Mouse (Mus musculus) liver, adult 2 months (tissue): ENCODE data around the gene Cdc42ep4. TPM values are rescaled to one million over a fixed set of nuclear protein-coding genes. Genes with fewer than 3 reads are reported as not detected.

ENCODE experiments used
- DNase-seq: peaks from one replicate; pipeline ENCODE4 v3.0.0-alpha.2; 2011; ENCODE audit warnings: low read depth, low spot score; ENCODE audit errors: extremely low read depth
- H3K27ac ChIP-seq: fragments of 200-500 bp; replicated peaks from 2 replicates; pipeline ENCODE4 v1.5.1; 2012; ENCODE audit warnings: low read depth, mild to moderate bottlenecking, control low read depth, inconsistent platforms, low read length; ENCODE audit not compliant: insufficient read depth
- H3K27me3 ChIP-seq: fragments of 200-500 bp; 2 replicates; pipeline ENCODE4 v1.6.1; 2012; ENCODE audit warnings: mild to moderate bottlenecking, moderate library complexity, low read length, inconsistent platforms; ENCODE audit not compliant: control insufficient read depth, insufficient read depth
- H3K36me3 ChIP-seq: fragments of 200-500 bp; 2 replicates; pipeline ENCODE4 v1.6.1; 2012; ENCODE audit warnings: low read length, inconsistent platforms; ENCODE audit not compliant: control insufficient read depth, insufficient read depth
- H3K4me1 ChIP-seq: fragments of 200-500 bp; 2 replicates; pipeline ENCODE4 v1.6.1; 2011; ENCODE audit warnings: low read length; ENCODE audit not compliant: control insufficient read depth, insufficient read depth
- H3K4me3 ChIP-seq: fragments of 200-500 bp; 2 replicates; pipeline ENCODE4 v1.5.1; 2011; ENCODE audit warnings: low read depth, mild to moderate bottlenecking, control low read depth, low read length, moderate library complexity; ENCODE audit not compliant: insufficient read depth
- H3K79me2 ChIP-seq: fragments of 200-500 bp; 2 replicates; pipeline ENCODE4 v1.6.1; 2012; ENCODE audit warnings: inconsistent platforms, mild to moderate bottlenecking, low read length, moderate library complexity; ENCODE audit not compliant: control insufficient read depth, insufficient read depth
- H3K9ac ChIP-seq: fragments of 200-500 bp; 2 replicates; pipeline ENCODE4 v1.6.1; 2012; ENCODE audit warnings: low read depth, mild to moderate bottlenecking, control low read depth, inconsistent platforms, low read length
- CTCF ChIP-seq: fragments of 200-500 bp; IDR thresholded peaks from 2 replicates; pipeline ENCODE4 v1.5.1; 2011; ENCODE audit warnings: low read depth, low read length, control low read depth
- POLR2A ChIP-seq: fragments of 200-500 bp; IDR thresholded peaks from 2 replicates; pipeline ENCODE4 v1.6.1; 2011; ENCODE audit warnings: low read length, control low read depth; ENCODE audit not compliant: insufficient read depth; ENCODE audit errors: extremely low read depth
- WGBS: fragments of 180-500 bp; shearing (Covaris S2); methylation state at CpG from one replicate; pipeline ENCODE4 v1.1.7; 2018; 5-methylcytosine and 5-hydroxymethylcytosine counted together
- polyA plus RNA-seq: library from polyadenylated mRNA; depleted of rRNA; stranded (reverse); fragments of >200 nt; gene quantifications from 2 replicates; pipeline ENCODE4 v1.2.3, GENCODE M21; 2012
- total RNA-seq: library from RNA; depleted of rRNA; stranded (reverse); fragments of >200 nt; gene quantifications from 2 replicates; pipeline ENCODE4 v1.2.3, GENCODE M21; 2014

Cdc42ep4 gene
- total and polyA plus RNA-seq, 2 experiments, result 25.2 to 32.7 TPM

- no peaks in the 10 kb centered on the region for H3K79me2 ChIP-seq
Measured at GRCm38 (mm10) chr11:113708629-113709213, 43.0 kb downstream of the Cdc42ep4 start.

DNA sequence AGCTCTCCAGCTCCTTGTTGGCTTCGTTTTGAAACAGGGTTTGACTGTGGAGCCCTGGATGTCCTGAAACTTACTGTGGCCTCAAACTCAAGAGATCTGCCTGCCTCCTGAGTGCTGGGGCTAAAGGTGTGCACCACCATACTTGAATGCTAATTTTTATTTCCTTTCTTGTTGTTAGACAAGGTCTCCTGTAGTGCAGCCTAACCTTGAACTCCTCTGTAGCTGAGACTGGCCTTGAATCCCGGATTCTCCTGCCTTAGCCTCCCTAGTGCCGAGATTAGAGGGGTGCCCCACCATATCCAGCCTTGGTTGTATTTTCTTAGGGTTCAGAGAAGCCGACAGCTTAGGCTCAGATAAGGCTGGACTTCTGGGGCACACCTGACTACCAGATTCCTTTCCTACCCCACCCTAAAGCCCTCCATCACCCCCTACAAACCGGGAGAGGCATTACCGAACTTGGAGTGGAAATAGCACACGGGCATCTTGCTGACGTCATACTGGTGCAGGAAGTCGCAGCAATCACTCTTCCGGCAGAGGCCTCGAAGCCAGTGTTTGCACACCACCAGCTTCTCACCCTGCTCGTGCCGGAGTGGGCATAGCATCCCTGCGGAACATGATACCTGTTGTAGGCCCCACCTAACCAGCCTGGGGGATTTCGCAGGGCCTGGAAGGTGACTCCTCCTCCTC lies 45.6 kb downstream of the Cdc42ep4 start:
- WGBS, result 88% methylated on average over 15 of the region's 15 CpGs
- TF ChIP-seq POLR2A (no peak), CTCF (no peak)
- Histone ChIP-seq H3K4me1 (peaks cover 4% of the 10 kb centered on the region; the same call in 1 of the 2 replicates), H3K36me3 (no peaks in the 10 kb centered on the region), H3K27ac (no peak overlapping the region), H3K9ac (no peak overlapping the region), H3K79me2 (no peaks in the 10 kb centered on the region), H3K4me3 (no peak overlapping the region), H3K27me3 (no peaks in the 10 kb centered on the region)
- DNase-seq, result no peak

More at GRCm38 (mm10) chr11:113708629-113709213, 43.0 kb downstream of the Cdc42ep4 start:
- H3K9ac ChIP-seq, result peak overlapping the region; percentile 71
- H3K27ac ChIP-seq, result peak overlapping the region; percentile 57
- H3K36me3 ChIP-seq, result no peaks in the 10 kb centered on the region
- DNase-seq, result peak; percentile 67
- H3K27me3 ChIP-seq, result no peaks in the 10 kb centered on the region
- H3K4me3 ChIP-seq, result peak overlapping the region; percentile 63
- 42% methylated on average over 19 of the region's 19 CpGs for WGBS
- TF ChIP-seq POLR2A (0 out of 2 replicates have a peak, but pooled peaks have one; percentile 36), CTCF (no peak)
- peaks cover 4% of the 10 kb centered on the region; the same call in 1 of the 2 replicates for H3K4me1 ChIP-seq

DNA sequence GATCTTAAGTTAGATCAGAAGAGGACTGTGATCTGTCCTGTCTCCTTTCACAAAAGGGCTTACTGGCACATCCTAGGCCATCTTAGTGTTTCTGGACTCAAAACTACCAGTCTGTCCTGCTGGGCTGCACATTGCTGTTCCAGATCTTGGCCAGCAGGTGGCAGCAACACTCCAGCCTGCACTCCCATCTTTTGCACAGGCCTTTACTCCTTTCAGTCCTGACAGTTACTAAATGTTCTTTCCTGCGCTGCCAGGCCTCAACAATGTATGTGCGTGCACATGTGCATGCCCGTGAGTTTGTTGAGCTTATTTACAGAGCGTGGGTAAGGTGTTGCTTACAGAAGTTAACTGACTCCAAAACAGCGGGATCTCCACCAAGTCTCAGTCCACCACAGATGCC lies 47.9 kb downstream of the Cdc42ep4 start:
- DNase-seq, result peak; percentile 52
- Histone ChIP-seq H3K27ac (no peak overlapping the region), H3K4me1 (no peaks in the 10 kb centered on the region), H3K27me3 (no peaks in the 10 kb centered on the region), H3K9ac (no peak overlapping the region), H3K79me2 (no peaks in the 10 kb centered on the region), H3K4me3 (no peak overlapping the region), H3K36me3 (no peaks in the 10 kb centered on the region)
- 34% methylated on average over 5 of the region's 5 CpGs for WGBS
- TF ChIP-seq CTCF (peak; percentile 99), POLR2A (no peak)

GRCm38 (mm10) chr11:113699643-113700042 lies 52.0 kb downstream of the Cdc42ep4 start:
- no peak overlapping the region for H3K27ac ChIP-seq
- no peaks in the 10 kb centered on the region for H3K36me3 ChIP-seq
- peaks cover 4% of the 10 kb centered on the region for H3K4me1 ChIP-seq
- WGBS, result 90% methylated on average over 7 of the region's 7 CpGs
- TF ChIP-seq CTCF, result no peak
- no peak for TF ChIP-seq POLR2A
- no peak overlapping the region for H3K9ac ChIP-seq
- H3K27me3 ChIP-seq, result no peaks in the 10 kb centered on the region
- no peak for DNase-seq
- no peak overlapping the region for H3K4me3 ChIP-seq
- H3K79me2 ChIP-seq, result no peaks in the 10 kb centered on the region

- no peaks in the 10 kb centered on the region for H3K27me3 ChIP-seq
- H3K9ac ChIP-seq, result no peak overlapping the region
- TF ChIP-seq POLR2A (no peak), CTCF (no peak)
- peak; percentile 99 for DNase-seq
- H3K4me3 ChIP-seq, result no peak overlapping the region
- H3K4me1 ChIP-seq, result peaks cover 4% of the 10 kb centered on the region
- H3K36me3 ChIP-seq, result no peaks in the 10 kb centered on the region
- no peaks in the 10 kb centered on the region for H3K79me2 ChIP-seq
- WGBS, result 18% methylated on average over 12 of the region's 12 CpGs
- no peak overlapping the region for H3K27ac ChIP-seq
Measured at GRCm38 (mm10) chr11:113698013-113698545, 53.6 kb downstream of the Cdc42ep4 start.

- DNase-seq, result no peak
- H3K27me3 ChIP-seq, result no peaks in the 10 kb centered on the region
- no peak for TF ChIP-seq CTCF
- no peak for TF ChIP-seq POLR2A
- H3K79me2 ChIP-seq, result no peaks in the 10 kb centered on the region
- peaks cover 4% of the 10 kb centered on the region for H3K4me1 ChIP-seq
- WGBS, result 52% methylated on average over 5 of the region's 5 CpGs
- no peak overlapping the region for H3K9ac ChIP-seq
- peak overlapping the region; percentile 20 for H3K27ac ChIP-seq
- H3K4me3 ChIP-seq, result no peak overlapping the region
- no peaks in the 10 kb centered on the region for H3K36me3 ChIP-seq
Measured at GRCm38 (mm10) chr11:113697571-113697970, 54.1 kb downstream of the Cdc42ep4 start.
